Mouse (Mus musculus): ENCODE measurements at regions not wholly inside any gene's neighbourhood (a gene's known extent, or its start where the extent isn't known, plus 50 kb on each side); places are given as distances from the start of the nearest gene placed in this dataset.

- DNase-seq (ENCODE audit: low spot score) (no peak), ATAC-seq (ENCODE audit: low FRiP score, low read depth) (no peak)
- no peaks in the 10 kb centered on the region for H3K36me3 ChIP-seq (ENCODE audit: control insufficient read depth, insufficient read depth, low read length)
- no peak overlapping the region for H3K4me3 ChIP-seq (replicated peaks; ENCODE audit: low read length)
- H3K27ac ChIP-seq (replicated peaks; ENCODE audit: low read depth, low read length) = no peak overlapping the region
- TF ChIP-seq POLR2A (IDR thresholded peaks at IDR 0.05; ENCODE audit: borderline replicate concordance, extremely low read depth, insufficient read depth, insufficient read length) = no peak
- no peak overlapping the region for H3K4me2 ChIP-seq (replicated peaks; ENCODE audit: low read depth, low read length, severe bottlenecking)
- H3K4me1 ChIP-seq (ENCODE audit: control insufficient read depth, insufficient read depth, low read length) = peaks cover 2% of the 10 kb centered on the region; the same call in 1 of the 2 replicates
- 80% methylated on average over 2 of the region's 2 CpGs for WGBS
- H3K9ac ChIP-seq (ENCODE audit: low read depth, low read length, severe bottlenecking) = no peak overlapping the region
- H3K27me3 ChIP-seq (ENCODE audit: control insufficient read depth, insufficient read depth, low read length) = no peaks in the 10 kb centered on the region
- no peaks in the 10 kb centered on the region for H3K9me3 ChIP-seq (ENCODE audit: control insufficient read depth, low read length)
These were observed 193.4 kb downstream of the Barhl2 start for GRCm38 (mm10) chr5:106264536-106264935.

GRCm38 (mm10) chr5:106257179-106257578, 200.8 kb downstream of the Barhl2 start:
- no peaks in the 10 kb centered on the region for H3K27me3 ChIP-seq (ENCODE audit: control insufficient read depth, insufficient read depth, low read length)
- no peaks in the 10 kb centered on the region for H3K36me3 ChIP-seq (ENCODE audit: control insufficient read depth, insufficient read depth, low read length)
- H3K4me1 ChIP-seq (ENCODE audit: control insufficient read depth, insufficient read depth, low read length) = no peaks in the 10 kb centered on the region
- H3K27ac ChIP-seq (replicated peaks; ENCODE audit: low read depth, low read length) = no peak overlapping the region
- H3K9me3 ChIP-seq (ENCODE audit: control insufficient read depth, low read length) = no peaks in the 10 kb centered on the region
- H3K4me2 ChIP-seq (replicated peaks; ENCODE audit: low read depth, low read length, severe bottlenecking) = no peak overlapping the region
- H3K9ac ChIP-seq (ENCODE audit: low read depth, low read length, severe bottlenecking) = no peak overlapping the region
- WGBS = 73% methylated on average over 1 of the region's 1 CpGs
- no peak overlapping the region for H3K4me3 ChIP-seq (replicated peaks; ENCODE audit: low read length)
- TF ChIP-seq POLR2A (IDR thresholded peaks at IDR 0.05; ENCODE audit: borderline replicate concordance, extremely low read depth, insufficient read depth, insufficient read length) = no peak
- no peak for DNase-seq (ENCODE audit: low spot score)
- ATAC-seq (ENCODE audit: low FRiP score, low read depth) = no peak

- H3K4me1 ChIP-seq (ENCODE audit: control insufficient read depth, insufficient read depth, low read length) = no peaks in the 10 kb centered on the region
- DNase-seq (ENCODE audit: low spot score) (no peak), ATAC-seq (ENCODE audit: low FRiP score, low read depth) (no peak)
- no peak overlapping the region for H3K9ac ChIP-seq (ENCODE audit: low read depth, low read length, severe bottlenecking)
- H3K36me3 ChIP-seq (ENCODE audit: control insufficient read depth, insufficient read depth, low read length) = no peaks in the 10 kb centered on the region
- H3K9me3 ChIP-seq (ENCODE audit: control insufficient read depth, low read length) = no peaks in the 10 kb centered on the region
- TF ChIP-seq POLR2A (IDR thresholded peaks at IDR 0.05; ENCODE audit: borderline replicate concordance, extremely low read depth, insufficient read depth, insufficient read length) = no peak
- no peak overlapping the region for H3K4me3 ChIP-seq (replicated peaks; ENCODE audit: low read length)
- WGBS = 44% methylated on average over 3 of the region's 3 CpGs
- H3K27ac ChIP-seq (replicated peaks; ENCODE audit: low read depth, low read length) = no peak overlapping the region
- no peaks in the 10 kb centered on the region for H3K27me3 ChIP-seq (ENCODE audit: control insufficient read depth, insufficient read depth, low read length)
- H3K4me2 ChIP-seq (replicated peaks; ENCODE audit: low read depth, low read length, severe bottlenecking) = no peak overlapping the region
These were observed 228.8 kb downstream of the Barhl2 start for GRCm38 (mm10) chr5:106229154-106229553.

GRCm38 (mm10) chr5:106224141-106224540, 233.8 kb downstream of the Barhl2 start:
- Histone ChIP-seq H3K4me3 (replicated peaks; ENCODE audit: low read length) (no peak overlapping the region), H3K9ac (ENCODE audit: low read depth, low read length, severe bottlenecking) (no peak overlapping the region), H3K4me2 (replicated peaks; ENCODE audit: low read depth, low read length, severe bottlenecking) (no peak overlapping the region), H3K4me1 (ENCODE audit: control insufficient read depth, insufficient read depth, low read length) (no peaks in the 10 kb centered on the region), H3K27ac (replicated peaks; ENCODE audit: low read depth, low read length) (no peak overlapping the region), H3K9me3 (ENCODE audit: control insufficient read depth, low read length) (no peaks in the 10 kb centered on the region), H3K36me3 (ENCODE audit: control insufficient read depth, insufficient read depth, low read length) (no peaks in the 10 kb centered on the region), H3K27me3 (ENCODE audit: control insufficient read depth, insufficient read depth, low read length) (no peaks in the 10 kb centered on the region)
- WGBS = 58% methylated on average over 7 of the region's 7 CpGs
- DNase-seq (ENCODE audit: low spot score) (no peak), ATAC-seq (ENCODE audit: low FRiP score, low read depth) (no peak)
- TF ChIP-seq POLR2A (IDR thresholded peaks at IDR 0.05; ENCODE audit: borderline replicate concordance, extremely low read depth, insufficient read depth, insufficient read length) = no peak

- H3K27ac ChIP-seq (replicated peaks; ENCODE audit: low read depth, low read length) = no peak overlapping the region
- ATAC-seq (ENCODE audit: low FRiP score, low read depth) = no peak
- WGBS = 85% methylated on average over 5 of the region's 5 CpGs
- H3K9ac ChIP-seq (ENCODE audit: low read depth, low read length, severe bottlenecking) = no peak overlapping the region
- H3K27me3 ChIP-seq (ENCODE audit: control insufficient read depth, insufficient read depth, low read length) = no peaks in the 10 kb centered on the region
- H3K9me3 ChIP-seq (ENCODE audit: control insufficient read depth, low read length) = no peaks in the 10 kb centered on the region
- H3K4me1 ChIP-seq (ENCODE audit: control insufficient read depth, insufficient read depth, low read length) = peaks cover 13% of the 10 kb centered on the region
- no peaks in the 10 kb centered on the region for H3K36me3 ChIP-seq (ENCODE audit: control insufficient read depth, insufficient read depth, low read length)
- no peak overlapping the region for H3K4me2 ChIP-seq (replicated peaks; ENCODE audit: low read depth, low read length, severe bottlenecking)
- no peak overlapping the region for H3K4me3 ChIP-seq (replicated peaks; ENCODE audit: low read length)
- no peak for DNase-seq (ENCODE audit: low spot score)
- no peak for TF ChIP-seq POLR2A (IDR thresholded peaks at IDR 0.05; ENCODE audit: borderline replicate concordance, extremely low read depth, insufficient read depth, insufficient read length)
These were observed 248.4 kb downstream of the Barhl2 start for GRCm38 (mm10) chr5:106209543-106209942.

- no peak overlapping the region for H3K9ac ChIP-seq (ENCODE audit: low read depth, low read length, severe bottlenecking)
- ATAC-seq (ENCODE audit: low FRiP score, low read depth) (no peak), DNase-seq (ENCODE audit: low spot score) (no peak)
- H3K9me3 ChIP-seq (ENCODE audit: control insufficient read depth, low read length) = no peaks in the 10 kb centered on the region
- no peak overlapping the region for H3K4me3 ChIP-seq (replicated peaks; ENCODE audit: low read length)
- H3K36me3 ChIP-seq (ENCODE audit: control insufficient read depth, insufficient read depth, low read length) = no peaks in the 10 kb centered on the region
- no peak overlapping the region for H3K27ac ChIP-seq (replicated peaks; ENCODE audit: low read depth, low read length)
- H3K4me1 ChIP-seq (ENCODE audit: control insufficient read depth, insufficient read depth, low read length) = peaks cover 13% of the 10 kb centered on the region
- WGBS = 65% methylated on average over 6 of the region's 6 CpGs
- TF ChIP-seq POLR2A (IDR thresholded peaks at IDR 0.05; ENCODE audit: borderline replicate concordance, extremely low read depth, insufficient read depth, insufficient read length) = no peak
- H3K27me3 ChIP-seq (ENCODE audit: control insufficient read depth, insufficient read depth, low read length) = no peaks in the 10 kb centered on the region
- no peak overlapping the region for H3K4me2 ChIP-seq (replicated peaks; ENCODE audit: low read depth, low read length, severe bottlenecking)
These were observed 250.3 kb downstream of the Barhl2 start for GRCm38 (mm10) chr5:106207706-106208105.
